Comparison of ENCODE assay signal across 8 mouse cellular contexts in the genomic region with DNA sequence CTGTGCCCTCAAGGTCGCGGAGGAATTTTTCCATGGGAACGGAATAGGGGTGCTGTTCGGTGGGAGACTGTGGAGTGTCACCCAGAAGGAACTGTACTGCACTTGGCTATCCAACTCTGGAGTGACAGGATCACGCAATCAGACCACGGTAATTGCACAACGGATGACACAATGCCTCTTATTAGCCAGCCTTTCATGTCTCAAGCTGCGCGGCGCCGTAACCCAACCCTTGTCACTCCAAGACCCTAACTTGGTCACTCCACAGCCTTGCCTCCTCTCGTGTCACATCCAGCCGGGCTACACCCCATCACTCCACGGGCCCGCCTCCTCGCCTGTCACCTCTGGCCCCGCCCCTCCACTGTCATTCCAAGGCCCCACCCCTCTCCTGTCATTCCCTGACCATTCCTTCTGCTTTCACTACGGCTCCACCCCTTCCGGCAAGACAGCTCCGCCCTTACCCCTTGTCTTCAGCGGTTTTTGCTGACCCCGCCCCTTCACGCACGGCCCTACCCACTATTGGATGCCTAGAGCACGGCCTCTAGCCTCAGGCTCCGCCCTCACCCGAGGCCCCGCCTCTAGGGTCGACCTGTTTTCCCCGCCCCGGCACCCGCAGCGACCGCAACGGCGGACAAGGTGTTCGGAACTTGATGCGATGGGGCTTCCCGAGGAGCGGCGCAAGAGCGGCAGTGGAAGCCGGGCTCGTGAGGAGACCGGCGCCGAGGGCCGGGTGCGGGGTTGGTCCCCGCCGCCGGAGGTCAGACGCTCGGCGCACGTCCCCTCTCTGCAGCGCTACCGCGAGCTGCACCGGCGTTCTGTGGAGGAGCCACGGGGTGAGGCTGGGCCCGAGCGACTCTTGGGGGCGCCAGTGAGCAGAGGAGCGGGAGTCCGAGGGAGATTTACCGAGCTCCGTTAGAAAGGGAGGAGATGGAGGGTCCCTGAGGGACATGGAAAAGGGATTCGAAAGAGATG. TPM values are rescaled to one million over a fixed set of nuclear protein-coding genes. Genes with fewer than 3 reads are reported as not detected.
A peak's percentile ranks its signal among the peaks of the same experiment; 100 is the strongest.
DNase-seq lines count a peak whose midpoint lies in the region; ATAC-seq and TF ChIP-seq lines count a peak whose summit lies in the region.

Gene Acss2, plus strand, starts transcription at position 494 of the 969 bp plus-strand sequence.
Gene Ggt7, minus strand, starts transcription at position 783 of the 969 bp plus-strand sequence.

- CTCF ChIA-PET in Patski (lab: Charles Lee), result interaction anchor here (0.9 to 3.4 kb wide), 8 partner anchors 10 to 110 kb away, joined by 3 to 40 read pairs (median 4); no protein-coding TSS in a partner anchor

- in situ Hi-C loops in Patski (cut with MboI; ENCODE audit: low pct_unique_long_range_greater_than_20kb), result loop anchor here (5.0 to 10.0 kb wide), 3 partner anchors 70 to 247 kb away; no protein-coding TSS in a partner anchor

- H3K27ac ChIP-seq in hindbrain, embryonic 13.5 days, result peak within 1 kb of the TSS; percentile 85

- TF ChIP-seq CTCF in Patski (IDR thresholded peaks at IDR 0.05), result peak; percentile 100

- H3K4me2 ChIP-seq in hindbrain, embryonic 13.5 days, result peak within 1 kb of the TSS; percentile 76

- ATAC-seq in Patski, result peak; percentile 94
- ATAC-seq in hindbrain, embryonic 13.5 days (ENCODE audit: low FRiP score), result peak; percentile 98

- no peaks in the 10 kb centered on the region for H3K36me3 ChIP-seq in hindbrain, embryonic 13.5 days

- H3K9me3 ChIP-seq in hindbrain, embryonic 13.5 days, result no peaks in the 10 kb centered on the region

- peak within 1 kb of the TSS; percentile 66 for H3K4me3 ChIP-seq in hindbrain, embryonic 13.5 days

- POLR2A ChIA-PET in Patski (lab: Charles Lee), result no interaction called here

- H3K9ac ChIP-seq in hindbrain, embryonic 13.5 days, result peak within 1 kb of the TSS; percentile 75

- WGBS in hindbrain, embryonic 13.5 days, result 3% methylated on average over 70 of the region's 70 CpGs

- no peaks in the 10 kb centered on the region for H3K27me3 ChIP-seq in Patski
- H3K27me3 ChIP-seq in hindbrain, embryonic 13.5 days, result no peaks in the 10 kb centered on the region

- peaks cover 29% of the 10 kb centered on the region for H3K4me1 ChIP-seq in hindbrain, embryonic 13.5 days (replicated peaks)

- DNase-seq in Patski (ENCODE audit: low read depth, low spot score), result peak; percentile 90
- peak; percentile 99 for DNase-seq in cerebellum, postnatal 14 days
- DNase-seq in frontal cortex, postnatal 14 days (ENCODE audit: low spot score in 2 of 2), result peak; percentile 98
- DNase-seq in layer of hippocampus, postnatal 25 days (ENCODE audit: extremely low spot score in 1 of 2, low spot score in 1 of 2), result peak; percentile 85 to 95
- peak; percentile 99 for DNase-seq in lung, postnatal 25 days (ENCODE audit: low spot score)
- peak; percentile 98 for DNase-seq in retina, embryonic 14.5 days (ENCODE audit: low spot score)
- peak; percentile 99 for DNase-seq in thymus, postnatal 4 days

RNA-seq across cellular contexts. Expression of gene Acss2, which starts in this region (rescaled TPM):
- 12.4 TPM for polyA plus RNA-seq in Patski (2021)
- 26.6 and 29.0 TPM in 2 replicates for polyA plus RNA-seq in hindbrain, embryonic 13.5 days (2015; fragmentation: Nextera tagmentation; extraction: Ambion mirVana)
- total RNA-seq in layer of hippocampus, postnatal 25 days (2021), result 10 to 100 TPM; 60.8 to 70.2 TPM

RNA-seq across cellular contexts. Expression of gene Ggt7, which starts in this region (rescaled TPM):
- polyA plus RNA-seq in Patski (2021), result 27.0 TPM
- 66.3 and 73.6 TPM in 2 replicates for polyA plus RNA-seq in hindbrain, embryonic 13.5 days (2015; fragmentation: Nextera tagmentation; extraction: Ambion mirVana)
- total RNA-seq in layer of hippocampus, postnatal 25 days (2021), result 100 to 1,000 TPM; 111 to 117 TPM

Comparison
In these comparisons a context has a peak if more than half of its experiments do, and no peak if none do; other contexts are left out.
1. Peak in every context shown above with its lines: DNase-seq, ATAC-seq, H3K4me3 ChIP-seq and H3K27ac ChIP-seq.